Mouse (Mus musculus) liver, embryonic 14.5 days (tissue): ENCODE results near the gene Ccnt2. TPM values are rescaled to one million over a fixed set of nuclear protein-coding genes. Genes with fewer than 3 reads are reported as not detected.

ENCODE experiments used
- ATAC-seq: fragments of 200-750 bp; cut with Nextera tagmentation; 2 replicates; pipeline ENCODE4 v1.8.0; 2017; ENCODE audit warnings: moderate number of reproducible peaks, mild to moderate bottlenecking, moderate library complexity; ENCODE audit not compliant: insufficient read depth
- DNase-seq, 3 experiments: peaks; one replicate each; pipeline ENCODE4 v3.0.0-alpha.2; 2012 to 2013; ENCODE audit warnings: low read depth in 3 of 3, low spot score in 3 of 3
- H3K27ac ChIP-seq: fragments of 300-500 bp; sonication (generic); 2 replicates; pipeline ENCODE4 v1.5.1; 2014; ENCODE audit warnings: moderate library complexity, mild to moderate bottlenecking, control low read depth, inconsistent platforms
- H3K27me3 ChIP-seq: fragments of 300-500 bp; sonication (generic); 2 replicates; pipeline ENCODE4 v1.6.1; 2014; ENCODE audit warnings: mild to moderate bottlenecking, low read length, moderate library complexity; ENCODE audit not compliant: control insufficient read depth, insufficient read depth
- H3K36me3 ChIP-seq: fragments of 300-500 bp; sonication (generic); replicated peaks from 2 replicates; pipeline ENCODE4 v1.6.1; 2014; ENCODE audit warnings: low read depth; ENCODE audit not compliant: control insufficient read depth, insufficient read depth
- H3K4me1 ChIP-seq, 2 experiments: fragments of 200-500 bp in 1 of 2; fragments of 300-500 bp in 1 of 2; sonication (generic) in 1 of 2; replicated peaks; 2 replicates each; pipeline ENCODE4 v1.6.1; 2012 to 2014; ENCODE audit warnings: antibody characterized with exemption in 1 of 2, inconsistent platforms in 1 of 2, low read length in 1 of 2; ENCODE audit not compliant: control insufficient read depth in 2 of 2, insufficient read depth in 2 of 2
- H3K4me2 ChIP-seq: fragments of 300-500 bp; sonication (generic); 2 replicates; pipeline ENCODE4 v1.6.1; 2014; ENCODE audit warnings: low read depth, mild to moderate bottlenecking, control low read depth, moderate library complexity
- H3K4me3 ChIP-seq, 2 experiments: fragments of 200-500 bp in 1 of 2; fragments of 300-500 bp in 1 of 2; sonication (generic) in 1 of 2; 2 replicates each; pipeline ENCODE4 v1.5.1; 2012 to 2014; ENCODE audit warnings: low read depth in 2 of 2, low read length in 2 of 2, mild to moderate bottlenecking in 2 of 2, control low read depth in 1 of 2, inconsistent platforms in 1 of 2, moderate library complexity in 1 of 2; ENCODE audit not compliant: insufficient read depth in 1 of 2
- H3K9ac ChIP-seq: fragments of 300-500 bp; sonication (generic); replicated peaks from 2 replicates; pipeline ENCODE4 v1.6.1; 2014; ENCODE audit warnings: mild to moderate bottlenecking, control low read depth, moderate library complexity
- H3K9me3 ChIP-seq: fragments of 300-500 bp; sonication (generic); 2 replicates; pipeline ENCODE4 v1.6.1; 2016; ENCODE audit warnings: low read length, mixed read lengths; ENCODE audit not compliant: control insufficient read depth
- CTCF ChIP-seq: IDR thresholded peaks from 2 replicates; pipeline ENCODE4 v1.5.1; 2016; ENCODE audit warnings: antibody characterized with exemption, low read depth, control low read depth
- EP300 ChIP-seq: IDR thresholded peaks from 2 replicates; pipeline ENCODE4 v1.6.1; 2016; ENCODE audit warnings: antibody characterized with exemption, low read depth
- WGBS: fragments of 180-500 bp; shearing (Covaris S2); extraction: QIAGEN DNeasy Blood & Tissue Kit; methylation state at CpG from one replicate; pipeline ENCODE4 v1.1.7; 2014; ENCODE audit not compliant: insufficient replicate concordance; 5-methylcytosine and 5-hydroxymethylcytosine counted together
- polyA plus RNA-seq, 2 experiments: library from polyadenylated mRNA; depleted of rRNA in 1 of 2; stranded (reverse) in 1 of 2; unstranded in 1 of 2; fragments of >200 nt; fragmentation: Nextera tagmentation in 1 of 2; extraction: Ambion mirVana in 1 of 2; gene quantifications; 2 replicates each; pipeline versions ENCODE4 v1.2.1 to v1.2.3; 2012 to 2014

Gene Ccnt2
- polyA plus RNA-seq, 2 experiments, result 16.1 to 20.6 TPM

GRCm38 (mm10) chr1:127765468-127765867, 8.5 kb upstream of the Ccnt2 start:
- DNase-seq (no peak), ATAC-seq (no peak)
- H3K27me3 ChIP-seq, result no peaks in the 10 kb centered on the region
- no peak overlapping the region for H3K9ac ChIP-seq
- TF ChIP-seq EP300, result no peak
- peak; percentile 57 for TF ChIP-seq CTCF
- H3K4me3 ChIP-seq, result no peak overlapping the region
- H3K4me2 ChIP-seq, result no peak overlapping the region
- peaks cover 0 to 2% of the 10 kb centered on the region in 2 experiments; a peak in 1 of 4 replicates for H3K4me1 ChIP-seq
- H3K36me3 ChIP-seq, result no peaks in the 10 kb centered on the region; the same call in 1 of the 2 replicates
- 61% methylated on average over 2 of the region's 2 CpGs for WGBS
- H3K9me3 ChIP-seq, result no peaks in the 10 kb centered on the region
- H3K27ac ChIP-seq, result no peak overlapping the region

- ATAC-seq (no peak), DNase-seq (no peak)
- Histone ChIP-seq H3K4me2 (no peak overlapping the region), H3K4me3 (no peak overlapping the region), H3K4me1 (peaks cover 0 to 2% of the 10 kb centered on the region in 2 experiments; a peak in 1 of 4 replicates), H3K9me3 (no peaks in the 10 kb centered on the region), H3K27ac (no peak overlapping the region), H3K27me3 (no peaks in the 10 kb centered on the region), H3K36me3 (no peaks in the 10 kb centered on the region; the same call in 1 of the 2 replicates), H3K9ac (no peak overlapping the region)
- no peak for TF ChIP-seq EP300
- no peak for TF ChIP-seq CTCF
- 71% methylated on average over 2 of the region's 2 CpGs for WGBS
Observed at GRCm38 (mm10) chr1:127766741-127767140, 7.2 kb upstream of the Ccnt2 start.

- H3K27ac ChIP-seq, result peak overlapping the region; percentile 81
- WGBS, result under 1% methylated on average over 14 of the region's 14 CpGs
- TF ChIP-seq EP300 (no peak), CTCF (no peak)
- H3K4me3 ChIP-seq, result peak overlapping the region; percentile 85 to 99
- DNase-seq (no peak), ATAC-seq (peak; percentile 16)
- H3K9ac ChIP-seq, result peak overlapping the region; percentile 65
- no peaks in the 10 kb centered on the region for H3K27me3 ChIP-seq
- H3K9me3 ChIP-seq, result no peaks in the 10 kb centered on the region
- H3K36me3 ChIP-seq, result peaks cover 9% of the 10 kb centered on the region
- peak overlapping the region; percentile 70 for H3K4me2 ChIP-seq
- H3K4me1 ChIP-seq, result peaks cover 12 to 22% of the 10 kb centered on the region in 2 experiments
Observed at GRCm38 (mm10) chr1:127773198-127773802, 664 bp upstream of the Ccnt2 start.

GRCm38 (mm10) chr1:127774501-127774880, 527 bp downstream of the Ccnt2 start:
- WGBS, result under 1% methylated on average over 31 of the region's 31 CpGs
- no peak for DNase-seq

GRCm38 (mm10) chr1:127775206-127775720, 1.3 kb downstream of the Ccnt2 start:
- DNase-seq (no peak), ATAC-seq (no peak)
- no peaks in the 10 kb centered on the region for H3K27me3 ChIP-seq
- H3K4me2 ChIP-seq, result peak overlapping the region; percentile 77
- H3K9ac ChIP-seq, result peak overlapping the region; percentile 94
- 4% methylated on average over 10 of the region's 10 CpGs for WGBS
- TF ChIP-seq CTCF (no peak), EP300 (no peak)
- peaks cover 30 to 34% of the 10 kb centered on the region in 2 experiments for H3K4me1 ChIP-seq
- H3K27ac ChIP-seq, result peak overlapping the region; percentile 81
- peak overlapping the region; percentile 88 to 99 for H3K4me3 ChIP-seq
- peaks cover 21% of the 10 kb centered on the region for H3K36me3 ChIP-seq
- H3K9me3 ChIP-seq, result no peaks in the 10 kb centered on the region

More at GRCm38 (mm10) chr1:127774501-127774880, 527 bp downstream of the Ccnt2 start:
- H3K9ac ChIP-seq, result peak overlapping the region; percentile 94
- H3K27ac ChIP-seq, result peak overlapping the region; percentile 81
- ATAC-seq, result peak; percentile 1
- peaks cover 21% of the 10 kb centered on the region for H3K36me3 ChIP-seq
- H3K4me2 ChIP-seq, result peak overlapping the region; percentile 77
- TF ChIP-seq CTCF (no peak), EP300 (no peak)
- H3K9me3 ChIP-seq, result no peaks in the 10 kb centered on the region
- peaks cover 22 to 28% of the 10 kb centered on the region in 2 experiments for H3K4me1 ChIP-seq
- H3K27me3 ChIP-seq, result no peaks in the 10 kb centered on the region
- H3K4me3 ChIP-seq, result peak overlapping the region; percentile 88 to 99
